Mouse (Mus musculus): ENCODE measurements around the gene Pomgnt1.

Gene Pomgnt1

GRCm38 (mm10) chr4:116123602-116124519 is at the start of gene Pomgnt1, which contains the start of gene Rad54l:
TSS of gene Pomgnt1 (plus strand) at chr4:116123840.
TSS of gene Rad54l (minus strand) at chr4:116123690.
- no peaks in the 10 kb centered on the region for H3K27me3 ChIP-seq (ENCODE audit: control insufficient read depth, insufficient read depth, low read length, poor library complexity, severe bottlenecking)

GRCm38 (mm10) chr4:116074145-116074675 is 49.4 kb upstream of the Pomgnt1 start:
- DNase-seq (ENCODE audit: low read depth, low spot score) = peak; percentile 60
- peaks cover 2% of the 10 kb centered on the region; the same call in 1 of the 2 replicates for H3K36me3 ChIP-seq (ENCODE audit: control insufficient read depth, insufficient read depth, low read length, poor library complexity, severe bottlenecking)
- H3K27me3 ChIP-seq (ENCODE audit: control insufficient read depth, insufficient read depth, low read length, poor library complexity, severe bottlenecking) = no peaks in the 10 kb centered on the region

More at GRCm38 (mm10) chr4:116123602-116124519, at the start of gene Pomgnt1, which contains the start of gene Rad54l:
- H3K36me3 ChIP-seq (ENCODE audit: control insufficient read depth, insufficient read depth, low read length, poor library complexity, severe bottlenecking) = no peaks in the 10 kb centered on the region; the same call in 1 of the 2 replicates
- peak; percentile 84 for DNase-seq (ENCODE audit: low read depth, low spot score)

- Histone ChIP-seq H3K36me3 (ENCODE audit: control insufficient read depth, insufficient read depth, low read length, poor library complexity, severe bottlenecking) (peaks cover 1% of the 10 kb centered on the region; the same call in 1 of the 2 replicates), H3K27me3 (ENCODE audit: control insufficient read depth, insufficient read depth, low read length, poor library complexity, severe bottlenecking) (no peaks in the 10 kb centered on the region)
- DNase-seq (ENCODE audit: low read depth, low spot score) = peak; percentile 97
These were observed 48.6 kb upstream of the Pomgnt1 start, which contains the start of the genes Uqcrh and Lrrc41 for GRCm38 (mm10) chr4:116074861-116075620. TSS of gene Uqcrh (minus strand) at chr4:116075071. TSS of gene Lrrc41 (plus strand) at chr4:116075269.

GRCm38 (mm10) chr4:116075631-116076368 is 47.8 kb upstream of the Pomgnt1 start:
- peaks cover 3% of the 10 kb centered on the region; the same call in 1 of the 2 replicates for H3K36me3 ChIP-seq (ENCODE audit: control insufficient read depth, insufficient read depth, low read length, poor library complexity, severe bottlenecking)
- peak; percentile 78 for DNase-seq (ENCODE audit: low read depth, low spot score)
- no peaks in the 10 kb centered on the region for H3K27me3 ChIP-seq (ENCODE audit: control insufficient read depth, insufficient read depth, low read length, poor library complexity, severe bottlenecking)

- Histone ChIP-seq H3K36me3 (ENCODE audit: control insufficient read depth, insufficient read depth, low read length, poor library complexity, severe bottlenecking) (peaks cover 3% of the 10 kb centered on the region; the same call in 1 of the 2 replicates), H3K27me3 (ENCODE audit: control insufficient read depth, insufficient read depth, low read length, poor library complexity, severe bottlenecking) (no peaks in the 10 kb centered on the region)
- DNase-seq (ENCODE audit: low read depth, low spot score) = peak; percentile 23
These were observed 47.0 kb upstream of the Pomgnt1 start for GRCm38 (mm10) chr4:116076369-116077231.

- DNase-seq (ENCODE audit: low read depth, low spot score) = no peak
These were observed 46.2 kb upstream of the Pomgnt1 start for GRCm38 (mm10) chr4:116077240-116078095.

GRCm38 (mm10) chr4:116088510-116089249 is 35.0 kb upstream of the Pomgnt1 start:
- Histone ChIP-seq H3K27me3 (ENCODE audit: control insufficient read depth, insufficient read depth, low read length, poor library complexity, severe bottlenecking) (no peaks in the 10 kb centered on the region), H3K36me3 (ENCODE audit: control insufficient read depth, insufficient read depth, low read length, poor library complexity, severe bottlenecking) (peaks cover 11% of the 10 kb centered on the region; the same call in 1 of the 2 replicates)
- no peak for DNase-seq (ENCODE audit: low read depth, low spot score)

More at GRCm38 (mm10) chr4:116077240-116078095, 46.2 kb upstream of the Pomgnt1 start:
- no peaks in the 10 kb centered on the region for H3K27me3 ChIP-seq (ENCODE audit: control insufficient read depth, insufficient read depth, low read length, poor library complexity, severe bottlenecking)
- H3K36me3 ChIP-seq (ENCODE audit: control insufficient read depth, insufficient read depth, low read length, poor library complexity, severe bottlenecking) = peaks cover 3% of the 10 kb centered on the region; the same call in 1 of the 2 replicates

- Histone ChIP-seq H3K27me3 (ENCODE audit: control insufficient read depth, insufficient read depth, low read length, poor library complexity, severe bottlenecking) (no peaks in the 10 kb centered on the region), H3K36me3 (ENCODE audit: control insufficient read depth, insufficient read depth, low read length, poor library complexity, severe bottlenecking) (peaks cover 8% of the 10 kb centered on the region)
- DNase-seq (ENCODE audit: low read depth, low spot score) = no peak
These were observed 27.3 kb upstream of the Pomgnt1 start for GRCm38 (mm10) chr4:116096291-116096690.

GRCm38 (mm10) chr4:116097211-116097610 is 26.4 kb upstream of the Pomgnt1 start:
- no peak for DNase-seq (ENCODE audit: low read depth, low spot score)
- peaks cover 5% of the 10 kb centered on the region for H3K36me3 ChIP-seq (ENCODE audit: control insufficient read depth, insufficient read depth, low read length, poor library complexity, severe bottlenecking)
- no peaks in the 10 kb centered on the region for H3K27me3 ChIP-seq (ENCODE audit: control insufficient read depth, insufficient read depth, low read length, poor library complexity, severe bottlenecking)

- no peak for DNase-seq (ENCODE audit: low read depth, low spot score)
- H3K36me3 ChIP-seq (ENCODE audit: control insufficient read depth, insufficient read depth, low read length, poor library complexity, severe bottlenecking) = peaks cover 2% of the 10 kb centered on the region
- no peaks in the 10 kb centered on the region for H3K27me3 ChIP-seq (ENCODE audit: control insufficient read depth, insufficient read depth, low read length, poor library complexity, severe bottlenecking)
These were observed 22.7 kb upstream of the Pomgnt1 start for GRCm38 (mm10) chr4:116100959-116101358.

- H3K36me3 ChIP-seq (ENCODE audit: control insufficient read depth, insufficient read depth, low read length, poor library complexity, severe bottlenecking) = no peaks in the 10 kb centered on the region
- no peak for DNase-seq (ENCODE audit: low read depth, low spot score)
- no peaks in the 10 kb centered on the region for H3K27me3 ChIP-seq (ENCODE audit: control insufficient read depth, insufficient read depth, low read length, poor library complexity, severe bottlenecking)
These were observed 18.4 kb upstream of the Pomgnt1 start for GRCm38 (mm10) chr4:116105278-116105677.

- DNase-seq (ENCODE audit: low read depth, low spot score) = no peak
- Histone ChIP-seq H3K27me3 (ENCODE audit: control insufficient read depth, insufficient read depth, low read length, poor library complexity, severe bottlenecking) (no peaks in the 10 kb centered on the region), H3K36me3 (ENCODE audit: control insufficient read depth, insufficient read depth, low read length, poor library complexity, severe bottlenecking) (no peaks in the 10 kb centered on the region)
These were observed 12.9 kb upstream of the Pomgnt1 start for GRCm38 (mm10) chr4:116110695-116111094.

Measured in splenic B cell, adult 2 months (primary cell).